Mouse (Mus musculus) brain, embryonic 14.5 days (tissue): Measurements from ENCODE around the gene Gm13889.

ENCODE experiments used
- CTCF ChIP-seq: fragments of 200-500 bp; IDR thresholded peaks from 2 replicates; pipeline ENCODE4 v1.5.1; 2012; ENCODE audit warnings: inconsistent platforms, mild to moderate bottlenecking, moderate library complexity, borderline replicate concordance; ENCODE audit not compliant: insufficient read depth, insufficient read length; ENCODE audit errors: extremely low read depth
- POLR2A ChIP-seq: fragments of 200-500 bp; IDR thresholded peaks from 2 replicates; pipeline ENCODE4 v1.6.1; 2012; ENCODE audit warnings: mild to moderate bottlenecking, inconsistent platforms, borderline replicate concordance; ENCODE audit not compliant: poor library complexity, insufficient read depth, insufficient read length, severe bottlenecking; ENCODE audit errors: extremely low read depth

- no peak for TF ChIP-seq CTCF
- TF ChIP-seq POLR2A, result no peak
These were observed 30.9 kb downstream of the Gm13889 start for GRCm38 (mm10) chr2:93926141-93926540.
